ENCODE assay signal across 23 mouse cellular contexts in the genomic region with DNA sequence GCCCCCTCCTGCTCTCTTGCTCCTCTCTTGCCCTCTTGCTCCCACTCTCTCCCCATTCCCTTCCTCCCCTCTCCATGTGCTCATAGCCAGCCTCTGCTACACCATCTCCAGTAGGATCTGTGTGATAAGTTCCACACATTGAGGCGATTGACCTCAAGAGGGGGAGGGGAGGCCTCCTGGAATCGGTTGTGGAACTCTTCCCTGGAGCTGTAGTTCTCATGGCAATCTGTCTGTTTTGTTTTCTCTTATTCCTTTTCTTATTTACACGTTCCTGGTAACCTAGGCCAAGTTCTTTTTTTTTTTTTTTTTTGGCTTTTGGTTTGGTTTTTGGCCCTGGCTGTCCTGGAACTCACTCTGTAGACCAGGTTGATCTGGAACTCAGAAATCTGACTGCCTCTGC. TPM values are rescaled to one million over a fixed set of nuclear protein-coding genes. Genes with fewer than 3 reads are reported as not detected.
A peak's percentile ranks its signal among the peaks of the same experiment; 100 is the strongest.
DNase-seq lines count a peak whose midpoint lies in the region; ATAC-seq and TF ChIP-seq lines count a peak whose summit lies in the region.
"Had no signal": no experiment of that assay in that cellular context is flagged by ENCODE, and none has a peak within 500 bp of the region (broad histone marks: within the 10 kb centered on the region; RNA-seq: fewer than 3 reads in every experiment).

No protein-coding gene starts in this region.

- WGBS in kidney, adult 2 months, result 24% methylated on average over 3 of the region's 3 CpGs
- 47% methylated on average over 3 of the region's 3 CpGs for WGBS in kidney, embryonic 16.5 days

- TF ChIP-seq CTCF in kidney, adult 2 months (conservative IDR thresholded peaks at IDR 0.05; ENCODE audit: insufficient read depth, insufficient read length, low read depth, low read length), result no peak

- no peaks in the 10 kb centered on the region for H3K9me3 ChIP-seq in kidney, embryonic 16.5 days (ENCODE audit: low read length)
- H3K9me3 ChIP-seq in megakaryocyte, embryonic 14.5 days, result no peaks in the 10 kb centered on the region
- H3K9me3 ChIP-seq: forebrain, embryonic 10.5 days; forebrain, embryonic 13.5 days; heart, embryonic 10.5 days; heart, embryonic 13.5 days had no signal

- ATAC-seq in kidney, embryonic 16.5 days (ENCODE audit: low FRiP score, low TSS enrichment), result no peak
- ATAC-seq in megakaryocyte, adult 5-6 weeks (ENCODE audit: poor library complexity, severe bottlenecking), result no peak
- ATAC-seq: activated CD4-positive, CD25-positive, alpha-beta regulatory T cell, adult 4 months; forebrain, embryonic 13.5 days; forebrain, embryonic 16.5 days had no signal

- TF ChIP-seq POLR2A in kidney, adult 2 months (IDR thresholded peaks at IDR 0.05; ENCODE audit: low read depth, low read length), result no peak

- H3K27ac ChIP-seq in kidney, adult 2 months (ENCODE audit: insufficient read depth, low read depth, low read length), result peak overlapping the region; percentile 96
- peak overlapping the region; percentile 63 for H3K27ac ChIP-seq in kidney, embryonic 16.5 days (ENCODE audit: low read length)
- H3K27ac ChIP-seq: forebrain, embryonic 10.5 days; forebrain, embryonic 13.5 days; heart, adult 2 months; heart, embryonic 10.5 days; heart, embryonic 13.5 days had no signal

- H3K4me3 ChIP-seq in kidney, adult 2 months (ENCODE audit: insufficient read depth, low read depth, low read length), result no peak overlapping the region
- H3K4me3 ChIP-seq in kidney, embryonic 16.5 days (ENCODE audit: low read length), result no peak overlapping the region
- H3K4me3 ChIP-seq in megakaryocyte, embryonic 14.5 days (replicated peaks), result peak overlapping the region; percentile 56
- H3K4me3 ChIP-seq: heart, adult 2 months; heart, embryonic 10.5 days had no signal

- H3K36me3 ChIP-seq in kidney, adult 2 months (ENCODE audit: control insufficient read depth, insufficient read depth, low read length), result no peaks in the 10 kb centered on the region
- no peaks in the 10 kb centered on the region for H3K36me3 ChIP-seq in kidney, embryonic 16.5 days (ENCODE audit: insufficient read depth, low read length)
- no peaks in the 10 kb centered on the region for H3K36me3 ChIP-seq in megakaryocyte, embryonic 14.5 days (replicated peaks; ENCODE audit: low read length)
- H3K36me3 ChIP-seq: forebrain, embryonic 10.5 days; heart, embryonic 10.5 days; heart, embryonic 13.5 days had no signal

- peak; percentile 55 for DNase-seq in kidney, adult 2 months
- no peak for DNase-seq in kidney, postnatal 14 days
- no peak for DNase-seq in kidney, postnatal 10 days
- DNase-seq in layer of hippocampus, adult 8-10 months (ENCODE audit: low spot score in 2 of 2), result no peak
- DNase-seq: adrenal gland, postnatal 10 days; adrenal gland, postnatal 36 days; cerebellum, adult 18-20 months; cerebellum, adult 9-10 months; cerebellum, postnatal 14 days; gastrocnemius, postnatal 10 days; gastrocnemius, postnatal 36 days; heart, adult 2 months; heart, postnatal 14 days; heart, postnatal 4 days had no signal

- H3K9ac ChIP-seq in kidney, embryonic 16.5 days (replicated peaks; ENCODE audit: low read length), result no peak overlapping the region
- H3K9ac ChIP-seq: forebrain, embryonic 13.5 days had no signal

- no peaks in the 10 kb centered on the region for H3K27me3 ChIP-seq in kidney, adult 2 months (replicated peaks; ENCODE audit: control insufficient read depth, insufficient read depth, low read length)
- 0 out of 2 replicates have a peak, but pooled peaks cover 4% of the 10 kb centered on the region for H3K27me3 ChIP-seq in kidney, embryonic 16.5 days (ENCODE audit: insufficient read depth, low read length)
- peaks cover 56% of the 10 kb centered on the region for H3K27me3 ChIP-seq in megakaryocyte, embryonic 14.5 days (replicated peaks)

- no peak overlapping the region for H3K4me2 ChIP-seq in kidney, embryonic 16.5 days (replicated peaks; ENCODE audit: low read depth, low read length)
- H3K4me2 ChIP-seq: forebrain, embryonic 13.5 days had no signal

- H3K4me1 ChIP-seq in kidney, adult 2 months (ENCODE audit: control insufficient read depth, insufficient read depth, low read length), result peaks cover 27% of the 10 kb centered on the region
- H3K4me1 ChIP-seq in kidney, embryonic 16.5 days (ENCODE audit: insufficient read depth, low read length), result peaks cover 39% of the 10 kb centered on the region
- H3K4me1 ChIP-seq in megakaryocyte, embryonic 14.5 days, result peaks cover 47% of the 10 kb centered on the region

RNA-seq across cellular contexts. Expression of gene Pou6f1, which starts 1.9 kb away (rescaled TPM):
- polyA plus RNA-seq in kidney, adult 2 months (2012; rRNA removed), result 28.5 and 30.4 TPM in 2 replicates
- polyA plus RNA-seq in kidney, embryonic 16.5 days (2015; fragmentation: Nextera tagmentation; extraction: Ambion mirVana), result 10.1 and 10.2 TPM in 2 replicates
- 1.6 and 2.9 TPM in 2 replicates for polyA plus RNA-seq in megakaryocyte, embryonic 14.5 days (2012; ENCODE audit: insufficient read depth, low replicate concordance)
- total RNA-seq in megakaryocyte, adult 5-6 weeks (2015), result 1.0 and 1.1 TPM in 2 replicates
- 0.37 and 0.73 TPM in 2 replicates for total RNA-seq in megakaryocyte, adult 5-6 weeks (2017)
- total RNA-seq in layer of hippocampus, adult 8-10 months (2022), result 100 to 1,000 TPM in 3 of 4 experiments, 10 to 100 TPM in 1; 99.4 to 115 (median 109) TPM

RNA-seq across cellular contexts. Expression of gene Dazap2, which starts 13.5 kb away (rescaled TPM):
- 578 and 812 TPM in 2 replicates for polyA plus RNA-seq in kidney, adult 2 months (2012; rRNA removed)
- 262 and 290 TPM in 2 replicates for polyA plus RNA-seq in kidney, embryonic 16.5 days (2015; fragmentation: Nextera tagmentation; extraction: Ambion mirVana)
- polyA plus RNA-seq in megakaryocyte, embryonic 14.5 days (2012; ENCODE audit: insufficient read depth, low replicate concordance), result 28.5 and 32.0 TPM in 2 replicates
- total RNA-seq in megakaryocyte, adult 5-6 weeks (2015), result 576 and 578 TPM in 2 replicates
- 242 and 284 TPM in 2 replicates for total RNA-seq in megakaryocyte, adult 5-6 weeks (2017)
- 100 to 1,000 TPM; 106 to 135 (median 115) TPM for total RNA-seq in layer of hippocampus, adult 8-10 months (2022)

RNA-seq across cellular contexts. Expression of gene Smagp, which starts 35.1 kb away (rescaled TPM):
- polyA plus RNA-seq in kidney, adult 2 months (2012; rRNA removed), result 160 and 163 TPM in 2 replicates
- 41.6 and 45.4 TPM in 2 replicates for polyA plus RNA-seq in kidney, embryonic 16.5 days (2015; fragmentation: Nextera tagmentation; extraction: Ambion mirVana)
- 57.2 and 75.5 TPM in 2 replicates for polyA plus RNA-seq in megakaryocyte, embryonic 14.5 days (2012; ENCODE audit: insufficient read depth, low replicate concordance)
- total RNA-seq in megakaryocyte, adult 5-6 weeks (2015), result 1.1 and 3.2 TPM in 2 replicates
- 0.51 and 4.5 TPM in 2 replicates for total RNA-seq in megakaryocyte, adult 5-6 weeks (2017)
- total RNA-seq in layer of hippocampus, adult 8-10 months (2022), result 1 to 10 TPM; 1.4 to 4.3 (median 2.7) TPM
- polyA plus RNA-seq: activated CD4-positive, CD25-positive, alpha-beta regulatory T cell, adult 4 months had no signal

RNA-seq across cellular contexts. Expression of gene Tfcp2, which starts 49.9 kb away (rescaled TPM):
- polyA plus RNA-seq in kidney, adult 2 months (2012; rRNA removed), result 18.7 and 20.6 TPM in 2 replicates
- 37.5 and 37.8 TPM in 2 replicates for polyA plus RNA-seq in kidney, embryonic 16.5 days (2015; fragmentation: Nextera tagmentation; extraction: Ambion mirVana)
- 3.0 TPM in 1 of 2 replicates, not detected in the other for polyA plus RNA-seq in megakaryocyte, embryonic 14.5 days (2012; ENCODE audit: insufficient read depth, low replicate concordance)
- 1.2 and 2.0 TPM in 2 replicates for total RNA-seq in megakaryocyte, adult 5-6 weeks (2015)
- 3.8 and 4.0 TPM in 2 replicates for total RNA-seq in megakaryocyte, adult 5-6 weeks (2017)
- total RNA-seq in layer of hippocampus, adult 8-10 months (2022), result 10 to 100 TPM; 31.4 to 41.1 (median 36.5) TPM
